Mouse (Mus musculus): ENCODE measurements around the gene Tmem196. TPM values are rescaled to one million over a fixed set of nuclear protein-coding genes. Genes with fewer than 3 reads are reported as not detected.

Tmem196 gene
- polyA plus RNA-seq (2015; fragmentation: Nextera tagmentation; extraction: Ambion mirVana): 0.28 and 0.79 TPM in 2 replicates

GRCm38 (mm10) chr12:119945589-119946310, at the start of gene Tmem196:
Gene Tmem196, plus strand, starts transcription at chr12:119945822.

